Mouse (Mus musculus) E14TG2a.4 (cell line): ENCODE results near the gene Ttll10.

ENCODE experiments used
- H3K27me3 ChIP-seq: 2 replicates; pipeline ENCODE4 v1.6.1; 2014; ENCODE audit warnings: low read length, control low read depth; ENCODE audit not compliant: insufficient read depth
- H3K36me3 ChIP-seq: 2 replicates; pipeline ENCODE4 v1.6.1; 2014; ENCODE audit warnings: low read length, control low read depth; ENCODE audit not compliant: insufficient read depth
- H3K4me1 ChIP-seq: replicated peaks from 2 replicates; pipeline ENCODE4 v1.6.1; 2014; ENCODE audit warnings: low read depth, low read length, control low read depth
- H3K4me3 ChIP-seq: replicated peaks from 2 replicates; pipeline ENCODE4 v1.5.1; 2014; ENCODE audit warnings: mild to moderate bottlenecking, low read length
- H3K9me3 ChIP-seq: 2 replicates; pipeline ENCODE4 v1.6.1; 2014; ENCODE audit warnings: low read length, control low read depth
- CTCF ChIP-seq: conservative IDR thresholded peaks from 2 replicates; pipeline ENCODE4 v1.5.1; 2014; ENCODE audit warnings: low read length
- NANOG ChIP-seq: IDR thresholded peaks from 2 replicates; pipeline ENCODE4 v1.6.1; 2014; ENCODE audit warnings: borderline replicate concordance, low read length, mixed read lengths
- POU5F1 ChIP-seq: IDR thresholded peaks from 2 replicates; pipeline ENCODE4 v1.6.1; 2014; ENCODE audit warnings: low read length, borderline replicate concordance

Gene Ttll10

GRCm38 (mm10) chr4:156034901-156035300 lies 24.3 kb downstream of the Ttll10 start:
- H3K4me1 ChIP-seq, result peaks cover 56% of the 10 kb centered on the region
- TF ChIP-seq CTCF (no peak), POU5F1 (no peak), NANOG (no peak)
- H3K4me3 ChIP-seq, result peak overlapping the region; percentile 78
- peaks cover 24% of the 10 kb centered on the region for H3K27me3 ChIP-seq
- no peaks in the 10 kb centered on the region for H3K9me3 ChIP-seq
- H3K36me3 ChIP-seq, result peaks cover 5% of the 10 kb centered on the region; the same call in 1 of the 2 replicates

- H3K27me3 ChIP-seq, result peaks cover 24% of the 10 kb centered on the region
- H3K4me1 ChIP-seq, result peaks cover 56% of the 10 kb centered on the region
- H3K4me3 ChIP-seq, result peak overlapping the region; percentile 78
- no peaks in the 10 kb centered on the region for H3K9me3 ChIP-seq
- no peak for TF ChIP-seq CTCF
- no peak for TF ChIP-seq NANOG
- no peak for TF ChIP-seq POU5F1
- H3K36me3 ChIP-seq, result peaks cover 10% of the 10 kb centered on the region
Measured at GRCm38 (mm10) chr4:156034301-156034700, 24.9 kb downstream of the Ttll10 start.

GRCm38 (mm10) chr4:156033476-156034119 lies 25.6 kb downstream of the Ttll10 start:
- H3K4me1 ChIP-seq, result peaks cover 56% of the 10 kb centered on the region

GRCm38 (mm10) chr4:156032856-156033255 lies 26.4 kb downstream of the Ttll10 start:
- peak overlapping the region; percentile 81 for H3K4me3 ChIP-seq
- peaks cover 56% of the 10 kb centered on the region for H3K4me1 ChIP-seq
- no peaks in the 10 kb centered on the region for H3K9me3 ChIP-seq
- peaks cover 24% of the 10 kb centered on the region for H3K27me3 ChIP-seq
- peaks cover 24% of the 10 kb centered on the region for H3K36me3 ChIP-seq
- TF ChIP-seq NANOG, result no peak
- no peak for TF ChIP-seq CTCF
- TF ChIP-seq POU5F1, result no peak

More at GRCm38 (mm10) chr4:156033476-156034119, 25.6 kb downstream of the Ttll10 start:
- H3K27me3 ChIP-seq, result peaks cover 24% of the 10 kb centered on the region
- no peak for TF ChIP-seq NANOG
- TF ChIP-seq CTCF, result peak; percentile 95
- H3K4me3 ChIP-seq, result peak overlapping the region; percentile 78
- no peaks in the 10 kb centered on the region for H3K9me3 ChIP-seq
- peaks cover 17% of the 10 kb centered on the region for H3K36me3 ChIP-seq

GRCm38 (mm10) chr4:156031593-156032391 lies 27.4 kb downstream of the Ttll10 start:
- H3K4me1 ChIP-seq, result peaks cover 56% of the 10 kb centered on the region
- peak overlapping the region; percentile 81 for H3K4me3 ChIP-seq
- peaks cover 24% of the 10 kb centered on the region for H3K27me3 ChIP-seq
- H3K9me3 ChIP-seq, result no peaks in the 10 kb centered on the region
- TF ChIP-seq POU5F1, result no peak
- TF ChIP-seq CTCF, result no peak
- no peak for TF ChIP-seq NANOG
- peaks cover 35% of the 10 kb centered on the region for H3K36me3 ChIP-seq

GRCm38 (mm10) chr4:156031255-156031592 lies 28.0 kb downstream of the Ttll10 start:
- peak overlapping the region; percentile 81 for H3K4me3 ChIP-seq
- peaks cover 57% of the 10 kb centered on the region for H3K4me1 ChIP-seq
- peaks cover 23% of the 10 kb centered on the region for H3K27me3 ChIP-seq
- no peaks in the 10 kb centered on the region for H3K9me3 ChIP-seq
- peaks cover 40% of the 10 kb centered on the region for H3K36me3 ChIP-seq
- no peak for TF ChIP-seq POU5F1
- no peak for TF ChIP-seq NANOG
- TF ChIP-seq CTCF, result no peak

GRCm38 (mm10) chr4:156030651-156031118 lies 28.5 kb downstream of the Ttll10 start:
- H3K9me3 ChIP-seq, result no peaks in the 10 kb centered on the region
- peaks cover 46% of the 10 kb centered on the region for H3K36me3 ChIP-seq
- TF ChIP-seq NANOG (no peak), CTCF (no peak), POU5F1 (no peak)
- H3K4me1 ChIP-seq, result peaks cover 57% of the 10 kb centered on the region
- H3K4me3 ChIP-seq, result peak overlapping the region; percentile 81
- peaks cover 18% of the 10 kb centered on the region for H3K27me3 ChIP-seq

GRCm38 (mm10) chr4:156028580-156028979 lies 30.6 kb downstream of the Ttll10 start:
- Histone ChIP-seq H3K27me3 (no peaks in the 10 kb centered on the region), H3K36me3 (peaks cover 53% of the 10 kb centered on the region), H3K4me3 (no peak overlapping the region), H3K9me3 (no peaks in the 10 kb centered on the region), H3K4me1 (peaks cover 46% of the 10 kb centered on the region)
- TF ChIP-seq CTCF, result no peak
- TF ChIP-seq POU5F1, result no peak
- TF ChIP-seq NANOG, result no peak
